Mouse (Mus musculus) right cerebral cortex, adult 18-20 months (tissue): ENCODE results near the gene Pknox2.

Experiments
- DNase-seq: peaks from one replicate; pipeline ENCODE4 v3.0.0; 2022; ENCODE audit warnings: mixed read lengths

The Pknox2 gene

DNA sequence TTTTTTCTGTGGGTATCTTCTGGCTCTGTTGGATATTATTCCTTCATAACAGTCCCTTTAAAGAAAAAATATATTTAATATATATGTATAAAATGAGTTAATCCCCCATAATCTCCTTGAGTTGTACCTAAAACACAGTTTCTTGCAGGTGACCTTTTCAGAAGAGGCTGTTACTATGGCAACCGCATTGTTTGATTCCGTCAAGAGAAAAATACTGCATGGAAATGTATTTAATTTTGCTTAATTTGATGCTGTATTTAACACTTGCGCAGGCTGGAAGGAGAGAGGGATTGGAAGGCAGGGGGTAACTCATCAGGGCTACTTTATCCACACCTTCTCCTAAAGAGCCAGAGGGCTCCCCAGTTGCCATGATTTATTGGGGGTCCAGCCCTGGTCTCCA lies 108.3 kb downstream of the Pknox2 start:
- no peak for DNase-seq

DNA sequence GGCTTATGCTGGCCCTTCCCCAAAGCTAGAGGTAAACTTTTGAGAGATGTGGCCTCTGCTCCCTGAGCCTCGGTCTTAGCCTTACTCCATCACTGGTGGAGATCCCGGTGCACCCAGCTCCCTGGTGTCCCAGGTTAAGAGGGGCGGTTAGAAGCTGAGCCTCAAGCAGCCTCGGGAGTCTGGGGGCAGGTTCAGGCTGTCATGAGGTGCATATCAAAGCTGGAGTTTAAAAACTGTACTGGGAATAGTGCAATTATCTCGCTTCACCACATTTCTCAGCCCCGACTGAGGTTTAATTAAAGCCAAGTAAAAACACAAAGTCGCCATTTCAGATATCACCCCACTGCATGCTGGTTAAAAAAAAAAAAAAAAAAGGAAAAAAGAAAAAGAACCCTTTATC lies 108.8 kb downstream of the Pknox2 start:
- DNase-seq: no peak

GRCm38 (mm10) chr9:37037405-37037804 lies 109.8 kb downstream of the Pknox2 start:
- no peak for DNase-seq

DNA sequence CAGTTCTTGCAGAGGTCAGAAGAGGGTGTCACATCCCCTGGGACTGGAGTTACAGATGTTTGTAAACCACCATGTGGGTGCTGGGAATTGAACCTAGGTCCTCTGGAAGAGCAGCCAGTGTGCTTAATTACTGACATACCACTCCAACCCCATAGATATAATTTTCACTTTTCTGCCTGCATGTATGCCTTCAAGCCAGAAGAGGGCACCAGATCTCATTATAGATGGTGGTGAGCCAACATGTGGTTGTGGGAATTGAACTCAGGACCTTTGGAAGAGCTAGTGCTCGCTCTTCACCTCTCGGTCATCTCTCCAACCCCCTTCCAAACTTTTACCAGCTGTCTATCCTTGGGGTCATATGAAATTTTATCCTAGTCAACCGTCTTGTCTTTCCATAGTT lies 112.0 kb downstream of the Pknox2 start:
- no peak for DNase-seq

DNA sequence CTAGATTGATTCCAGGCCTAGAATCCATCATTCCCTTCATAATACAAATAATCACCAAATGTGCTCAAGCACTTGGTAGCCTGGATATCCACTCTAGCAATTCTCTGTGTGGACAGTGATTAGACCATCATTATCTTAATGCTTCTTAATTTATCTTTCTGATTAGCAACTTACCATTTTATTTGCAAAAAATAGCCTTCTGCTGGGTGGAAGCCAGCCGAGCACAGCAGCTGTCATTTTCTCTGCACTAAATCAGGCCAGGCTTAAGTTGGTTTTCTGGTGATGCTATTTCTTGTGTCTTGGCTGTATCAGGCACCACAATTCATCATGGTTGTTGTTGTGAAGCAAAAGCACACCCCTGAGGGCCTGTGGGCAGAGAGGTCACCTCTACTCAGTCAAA lies 112.9 kb downstream of the Pknox2 start:
- DNase-seq: no peak

DNA sequence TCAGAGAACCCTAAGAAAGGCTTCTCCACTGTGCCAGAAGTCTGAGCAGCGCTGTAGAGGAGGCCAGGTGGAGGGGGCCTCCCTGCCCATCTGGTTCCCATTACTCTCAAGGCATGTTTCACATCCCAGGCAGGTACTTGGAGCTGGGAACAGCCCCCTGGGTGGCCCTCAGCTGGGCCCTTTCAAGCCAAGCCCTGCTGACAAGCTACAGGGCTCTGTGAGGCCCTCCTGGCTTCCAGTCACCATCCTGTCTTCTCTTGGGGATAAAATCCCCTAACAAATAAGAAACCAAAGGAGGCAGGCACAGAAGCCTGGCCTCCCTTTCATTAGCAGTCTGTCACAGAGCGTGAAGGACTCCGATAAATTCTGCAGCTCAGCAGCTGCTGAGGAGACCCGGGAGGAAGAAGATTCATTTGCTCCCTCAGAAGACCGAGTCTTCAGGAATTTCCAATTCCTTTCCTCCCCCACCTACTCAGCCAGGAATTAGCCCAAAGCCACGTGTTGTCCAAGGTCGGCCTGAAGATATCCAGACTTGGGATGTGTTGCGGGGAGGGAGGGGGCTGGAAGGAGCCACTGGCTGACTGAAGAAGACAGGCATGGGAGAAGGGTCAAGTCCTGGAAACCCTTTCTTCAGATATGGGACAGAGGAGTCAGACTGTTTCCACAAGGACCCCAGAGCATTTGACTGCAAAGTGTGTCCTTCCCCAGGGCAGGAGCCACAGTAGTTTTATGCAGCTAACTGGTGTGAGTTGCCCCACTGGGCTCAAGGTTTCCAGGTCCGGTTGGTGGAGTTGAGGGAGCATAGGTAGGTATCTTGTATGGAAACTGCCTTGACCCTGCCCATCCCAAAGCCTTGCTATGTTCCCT lies 116.6 kb downstream of the Pknox2 start:
- no peak for DNase-seq

GRCm38 (mm10) chr9:37029811-37030346 lies 117.3 kb downstream of the Pknox2 start:
- no peak for DNase-seq

- DNase-seq: no peak
These were observed 119.2 kb downstream of the Pknox2 start for GRCm38 (mm10) chr9:37027825-37028575.

DNA sequence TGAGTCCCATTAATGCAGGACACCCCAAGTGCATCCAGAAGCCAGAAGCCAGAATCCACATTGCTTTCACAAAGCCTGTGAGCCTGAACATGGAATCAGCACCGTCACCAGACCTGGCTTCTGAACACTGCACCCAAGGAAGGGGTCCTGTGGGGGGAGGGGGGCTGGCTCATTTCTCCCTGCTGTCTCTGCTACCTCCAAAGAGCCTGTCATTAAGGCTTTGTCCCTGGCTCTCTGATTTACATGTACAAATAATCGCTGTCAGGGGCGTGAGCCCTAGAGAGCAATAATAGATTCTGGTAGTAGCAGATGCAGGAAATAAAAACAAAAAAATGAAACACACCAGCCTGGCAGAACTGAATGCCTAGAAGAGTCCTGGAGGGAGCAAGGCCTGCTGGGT lies 121.3 kb downstream of the Pknox2 start:
- no peak for DNase-seq

GRCm38 (mm10) chr9:37021586-37022230 lies 125.5 kb downstream of the Pknox2 start:
- no peak for DNase-seq

DNA sequence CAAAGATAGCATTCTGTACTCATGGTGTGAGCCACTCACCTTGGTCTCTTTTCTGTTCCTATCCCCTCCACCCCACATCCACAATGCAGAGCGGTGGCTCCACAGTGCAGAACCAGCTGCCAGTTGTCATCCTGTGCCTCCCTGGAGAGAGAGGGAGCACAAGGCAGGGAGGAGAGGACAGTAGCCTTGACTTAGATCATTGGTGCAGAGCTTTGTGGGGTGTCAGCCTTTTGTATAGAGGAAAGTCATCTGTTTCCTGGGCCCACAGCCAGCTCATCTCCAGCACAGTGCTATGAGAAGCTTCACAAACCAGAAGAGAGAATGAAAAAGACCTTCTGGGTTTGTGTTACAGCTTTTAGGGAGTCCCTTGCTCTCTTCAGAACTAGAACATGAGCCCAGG lies 129.1 kb downstream of the Pknox2 start:
- DNase-seq: peak; percentile 74

GRCm38 (mm10) chr9:37017169-37017568 lies 130.0 kb downstream of the Pknox2 start:
- no peak for DNase-seq

GRCm38 (mm10) chr9:37016165-37016564 lies 131.0 kb downstream of the Pknox2 start:
- no peak for DNase-seq

DNA sequence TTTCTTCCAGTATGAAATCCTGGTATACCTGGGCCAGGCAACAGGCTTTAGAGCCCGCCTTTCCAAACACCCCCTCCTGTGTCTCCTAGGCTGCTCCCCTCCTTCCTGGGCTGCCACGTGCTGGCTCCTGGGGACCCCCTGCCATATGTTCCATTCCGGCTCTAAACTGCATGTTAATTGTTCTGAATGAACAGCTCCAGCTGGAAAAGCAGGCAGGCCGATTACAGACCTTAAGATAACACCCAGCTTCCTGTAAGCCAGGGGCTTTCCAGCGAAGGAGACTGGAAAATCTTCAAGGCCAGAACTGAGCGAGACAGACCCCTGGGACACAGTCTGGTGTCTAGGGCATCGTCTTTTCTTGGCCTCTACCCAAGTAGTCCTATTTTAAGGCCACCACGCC lies 133.6 kb downstream of the Pknox2 start:
- no peak for DNase-seq

- DNase-seq: no peak
These were observed 139.1 kb downstream of the Pknox2 start for GRCm38 (mm10) chr9:37008090-37008489.

GRCm38 (mm10) chr9:37004676-37005075 lies 142.5 kb downstream of the Pknox2 start:
- DNase-seq: no peak

DNA sequence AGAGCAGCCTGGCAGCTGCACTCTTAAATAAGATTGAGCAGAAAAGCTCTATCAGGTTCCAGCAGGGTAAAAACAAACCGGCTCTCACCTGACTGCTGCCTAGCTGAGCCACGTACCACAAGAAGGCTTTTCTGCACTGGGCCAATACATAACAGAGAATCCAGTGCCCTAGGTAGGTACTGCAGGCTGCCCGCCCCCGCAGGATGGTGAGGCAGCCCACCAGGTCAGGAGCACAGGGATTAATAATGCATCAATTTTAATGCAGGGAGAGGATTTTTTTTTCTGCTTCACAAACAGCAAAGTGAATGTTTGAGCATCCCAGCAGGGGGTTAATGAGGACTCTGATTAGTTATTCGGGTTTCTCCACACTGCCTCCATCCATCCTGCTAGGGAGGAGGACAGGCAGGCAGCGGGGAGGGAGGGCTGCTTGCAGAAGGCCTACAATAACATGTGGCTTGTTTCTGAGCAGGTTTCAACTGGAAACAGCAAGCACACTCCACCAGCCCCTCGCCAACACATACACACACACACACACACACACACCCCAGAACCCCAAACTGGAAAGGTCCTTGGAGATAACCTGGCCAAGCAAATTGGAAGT lies 145.2 kb downstream of the Pknox2 start:
- DNase-seq: peak; percentile 51

- DNase-seq: no peak
These were observed 147.8 kb downstream of the Pknox2 start for GRCm38 (mm10) chr9:36999393-36999792.

DNA sequence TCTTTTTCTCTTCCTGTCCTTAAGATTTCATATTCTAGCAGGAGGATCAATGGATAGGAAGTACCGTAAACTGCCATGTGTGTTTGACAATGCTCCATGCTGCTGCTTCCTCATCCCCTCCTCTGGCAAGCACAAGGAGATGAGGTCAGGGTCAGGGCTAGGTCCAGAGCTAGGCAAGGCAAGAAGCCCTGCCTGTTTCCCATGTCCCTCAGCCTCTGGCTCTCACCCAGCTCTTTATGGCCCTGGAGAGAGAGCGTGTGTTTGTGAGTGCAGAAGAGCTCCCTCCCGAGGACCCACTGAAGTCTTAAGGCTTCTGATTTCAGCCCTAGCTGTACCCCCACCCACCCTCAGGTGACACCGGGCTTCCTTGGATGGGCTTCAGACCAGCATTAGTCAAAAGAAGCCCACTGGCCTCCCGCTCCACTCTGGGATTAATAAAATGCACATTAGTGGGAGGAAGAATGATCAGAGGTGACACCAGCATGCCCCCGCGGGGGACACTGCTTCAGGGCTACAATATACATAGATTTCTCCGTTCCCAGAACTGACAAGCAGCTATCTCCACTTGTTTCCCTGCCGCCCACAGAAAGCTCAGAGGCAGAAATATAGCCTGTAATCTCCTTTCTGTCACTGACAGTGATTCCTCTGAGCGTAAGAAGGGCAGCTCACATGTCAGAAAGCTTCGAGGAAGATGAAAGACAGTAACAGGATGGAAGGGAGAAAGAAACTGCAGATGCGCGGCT lies 156.4 kb downstream of the Pknox2 start:
- DNase-seq: no peak

DNA sequence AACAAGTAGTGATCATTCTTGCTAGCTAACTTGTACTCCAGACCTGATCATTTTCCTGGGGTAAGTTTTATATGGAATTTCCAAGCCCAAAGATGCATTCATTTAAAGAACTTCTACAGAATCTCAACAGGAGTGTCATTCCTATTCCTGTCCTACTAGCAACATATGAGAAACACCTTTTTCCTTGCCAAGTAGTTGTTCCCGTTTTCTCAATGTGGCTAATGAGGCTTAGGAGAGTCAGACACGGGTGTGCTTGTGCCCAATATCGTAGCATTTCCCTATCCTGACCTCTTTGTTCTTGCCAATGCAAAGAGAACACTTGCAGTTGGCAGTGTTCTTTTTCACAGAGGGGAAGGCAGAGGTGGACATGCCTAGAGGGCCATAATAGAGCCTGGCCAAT lies 157.2 kb downstream of the Pknox2 start:
- DNase-seq: no peak

- DNase-seq: peak; percentile 80
These were observed 162.0 kb downstream of the Pknox2 start for GRCm38 (mm10) chr9:36985233-36985632.
